Mouse (Mus musculus) macrophage (primary cell): ENCODE data around the gene Arid4b. TPM values are rescaled to one million over a fixed set of nuclear protein-coding genes. Genes with fewer than 3 reads are reported as not detected.

Experiments
- H3K27ac ChIP-seq: fragments of 350-480 bp; formaldehyde crosslinking; 2 replicates; pipeline ENCODE4 v1.9.0; 2021
- H3K36me3 ChIP-seq: fragments of 350-480 bp; formaldehyde crosslinking; 2 replicates; pipeline ENCODE4 v1.9.0; 2021; ENCODE audit errors: inconsistent target
- H3K4me3 ChIP-seq: fragments of 350-480 bp; formaldehyde crosslinking; 2 replicates; pipeline ENCODE4 v1.9.0; 2021; ENCODE audit errors: inconsistent target
- H3K79me2 ChIP-seq: fragments of 350-480 bp; formaldehyde crosslinking; 2 replicates; pipeline ENCODE4 v1.9.0; 2021; ENCODE audit errors: inconsistent target
- WGBS: methylation state at CpG from one replicate; pipeline ENCODE4 v1.1.7; 2026; ENCODE audit warnings: inconsistent platforms; ENCODE audit not compliant: missing documents; 5-methylcytosine and 5-hydroxymethylcytosine counted together
- polyA plus RNA-seq: library from polyadenylated mRNA; stranded (reverse); fragments of 250-400 nt; gene quantifications from 3 replicates; pipeline ENCODE4 v1.2.4, GENCODE M21; 2018; ENCODE audit warnings: inconsistent platforms

The Arid4b gene
- polyA plus RNA-seq, 1 experiment from 2014 or later, result 17.8 TPM

DNA sequence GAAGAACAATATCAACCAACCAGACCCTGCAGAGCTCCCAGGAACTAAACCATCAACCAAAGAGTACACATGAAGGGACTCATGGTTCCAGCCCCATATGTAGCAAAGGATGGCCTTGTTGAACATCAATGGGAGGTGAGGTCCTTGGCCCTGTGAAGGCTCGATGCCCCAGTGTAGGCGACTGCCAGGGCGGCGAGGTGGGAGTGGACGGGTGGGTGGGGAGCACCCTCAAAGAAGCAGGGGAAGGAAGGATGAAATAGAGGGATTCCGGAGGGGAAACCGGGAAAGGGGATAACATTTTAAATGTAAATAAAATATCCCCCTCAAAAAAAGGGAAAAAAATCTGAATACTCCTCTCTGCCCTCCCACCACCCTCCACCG is 24.1 kb upstream of the Arid4b start:
- 5% methylated on average over 8 of the region's 8 CpGs for WGBS
- Histone ChIP-seq H3K4me3 (peak overlapping the region; percentile 65), H3K79me2 (peaks cover 54% of the 10 kb centered on the region), H3K36me3 (no peaks in the 10 kb centered on the region), H3K27ac (peak overlapping the region; percentile 96)

DNA sequence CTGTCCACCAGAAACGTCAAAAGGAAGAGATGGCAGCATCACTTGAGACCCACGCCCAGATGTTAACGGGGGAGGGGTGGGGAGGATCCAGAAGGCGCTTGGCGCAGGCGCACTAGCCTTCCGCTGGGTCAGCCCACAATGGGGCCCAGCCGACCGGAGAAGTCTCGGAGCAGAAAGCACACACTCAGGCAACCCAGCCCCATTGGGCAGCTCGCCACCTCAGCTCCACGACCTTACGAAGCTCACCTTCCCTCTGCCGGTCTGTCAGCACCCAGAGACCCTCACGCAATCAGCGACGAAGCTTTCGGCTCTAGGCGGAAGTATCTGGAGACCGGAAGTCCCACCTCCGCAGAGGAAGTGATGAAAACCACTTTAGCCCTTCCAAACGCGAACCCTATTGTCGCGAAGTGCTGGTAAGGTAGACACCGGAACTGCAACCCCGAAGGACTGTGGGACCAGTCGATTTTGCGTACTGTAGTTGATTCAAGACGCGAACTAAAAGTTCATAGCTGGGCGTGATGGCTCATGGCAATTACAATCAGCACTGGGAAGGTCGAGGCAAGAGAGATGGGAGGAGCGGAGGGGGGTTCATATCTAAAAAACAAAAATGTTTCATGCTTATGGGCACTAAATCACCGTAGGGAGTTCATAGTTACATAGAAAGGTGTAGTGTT is 23.6 kb upstream of the Arid4b start, which contains the start of gene Tbce:
Gene Tbce, minus strand, starts transcription at position 347 of the 674 bp plus-strand sequence.
- Histone ChIP-seq H3K36me3 (no peaks in the 10 kb centered on the region), H3K27ac (peak within 1 kb of the TSS; percentile 96), H3K4me3 (peak within 1 kb of the TSS; percentile 65), H3K79me2 (peaks cover 49% of the 10 kb centered on the region)
- WGBS, result under 1% methylated on average over 35 of the region's 35 CpGs

DNA sequence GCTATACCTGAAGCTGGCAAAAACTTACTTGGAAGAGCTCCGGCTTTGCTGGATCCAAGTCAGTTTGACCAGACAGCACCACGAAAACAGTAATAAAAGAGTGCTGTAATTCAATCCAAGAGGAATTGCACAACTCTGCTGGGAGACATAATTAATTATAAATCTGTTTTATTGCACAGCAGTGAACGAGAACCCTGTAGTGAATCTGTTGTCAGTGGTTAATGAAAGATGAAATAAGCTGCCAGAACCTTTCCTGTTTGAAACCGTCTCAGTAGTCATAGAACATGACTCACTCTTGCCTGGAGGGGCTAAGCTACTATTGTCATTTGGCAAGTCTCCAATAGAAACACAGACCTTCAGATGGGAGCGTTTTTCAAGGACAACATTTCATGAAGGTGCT is 22.8 kb upstream of the Arid4b start:
- WGBS, result 32% methylated on average over 5 of the region's 5 CpGs
- no peaks in the 10 kb centered on the region for H3K36me3 ChIP-seq
- peak overlapping the region; percentile 96 for H3K27ac ChIP-seq
- peaks cover 41% of the 10 kb centered on the region for H3K79me2 ChIP-seq
- peak overlapping the region; percentile 65 for H3K4me3 ChIP-seq

DNA sequence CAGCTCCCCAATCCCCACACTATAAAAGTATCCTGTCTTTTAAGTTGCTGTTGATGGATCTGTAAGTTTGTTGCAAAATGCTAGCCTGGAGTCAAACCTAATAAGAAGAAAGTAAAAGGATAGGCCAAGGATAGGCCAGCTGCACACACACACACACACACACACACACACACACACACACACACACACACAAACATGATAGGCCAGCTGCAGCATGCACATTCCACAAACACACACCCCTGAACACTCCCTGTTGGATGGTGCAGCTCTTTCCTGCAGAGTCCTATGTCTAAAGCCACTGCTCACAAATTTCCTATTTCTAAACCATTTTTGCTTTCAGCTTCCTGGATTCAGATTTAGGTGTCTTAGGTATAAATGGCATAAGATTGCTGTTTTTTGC is 19.2 kb upstream of the Arid4b start:
- H3K36me3 ChIP-seq, result no peaks in the 10 kb centered on the region
- H3K4me3 ChIP-seq, result no peak overlapping the region
- H3K27ac ChIP-seq, result no peak overlapping the region

DNA sequence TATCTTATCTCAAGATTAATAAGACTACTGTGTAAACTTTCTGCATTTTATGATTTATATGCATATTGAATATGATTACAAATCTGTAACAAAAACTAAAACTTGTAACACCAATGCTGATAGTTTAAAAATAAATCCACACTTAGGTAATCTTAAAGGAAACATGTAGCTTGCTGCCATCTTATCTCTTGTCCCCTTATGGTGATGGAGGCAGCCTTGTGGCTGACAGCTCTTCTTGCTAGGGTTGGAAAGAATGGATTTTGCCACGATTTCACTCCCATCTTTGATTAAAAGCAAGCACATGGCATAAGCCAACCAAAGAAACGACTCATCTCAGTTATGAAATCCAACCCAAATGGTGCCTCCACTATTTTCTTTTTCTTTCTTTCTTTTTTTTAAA is 18.5 kb upstream of the Arid4b start:
- Histone ChIP-seq H3K27ac (no peak overlapping the region), H3K36me3 (0 out of 2 replicates have a peak, but pooled peaks cover 6% of the 10 kb centered on the region), H3K79me2 (no peaks in the 10 kb centered on the region), H3K4me3 (no peak overlapping the region)
- 75% methylated on average over 1 of the region's 2 CpGs for WGBS

More for the DNA sequence above, 19.2 kb upstream of the Arid4b start:
- peaks cover 5% of the 10 kb centered on the region for H3K79me2 ChIP-seq

DNA sequence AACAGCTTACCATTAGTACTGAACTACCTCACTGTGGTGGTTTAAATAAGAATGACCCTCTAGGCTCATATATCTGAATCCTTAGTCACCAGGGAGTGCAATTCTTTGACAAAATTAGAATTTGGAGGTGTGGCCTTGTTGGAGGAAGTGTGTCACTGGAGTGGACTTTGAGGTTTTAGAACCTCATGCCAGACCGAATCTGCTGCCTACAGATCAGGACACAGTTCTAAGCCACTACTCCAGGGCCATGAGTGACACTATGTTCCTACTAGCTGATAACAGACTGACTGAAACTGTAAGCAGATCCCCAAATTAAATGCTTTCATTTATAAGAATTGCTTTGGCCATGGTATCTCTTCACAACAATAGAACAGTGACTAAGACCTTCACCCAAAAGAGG is 13.2 kb upstream of the Arid4b start:
- H3K4me3 ChIP-seq, result no peak overlapping the region
- 23% methylated on average over 1 of the region's 1 CpGs for WGBS
- no peak overlapping the region for H3K27ac ChIP-seq
- peaks cover 52% of the 10 kb centered on the region for H3K36me3 ChIP-seq
- no peaks in the 10 kb centered on the region for H3K79me2 ChIP-seq

- H3K4me3 ChIP-seq, result no peak overlapping the region
- peaks cover 49% of the 10 kb centered on the region for H3K79me2 ChIP-seq
- 90% methylated on average over 3 of the region's 3 CpGs for WGBS
- H3K36me3 ChIP-seq, result peaks cover 50% of the 10 kb centered on the region
- H3K27ac ChIP-seq, result no peak overlapping the region
Measured at GRCm38 (mm10) chr13:14056801-14057200, 6.2 kb upstream of the Arid4b start.

DNA sequence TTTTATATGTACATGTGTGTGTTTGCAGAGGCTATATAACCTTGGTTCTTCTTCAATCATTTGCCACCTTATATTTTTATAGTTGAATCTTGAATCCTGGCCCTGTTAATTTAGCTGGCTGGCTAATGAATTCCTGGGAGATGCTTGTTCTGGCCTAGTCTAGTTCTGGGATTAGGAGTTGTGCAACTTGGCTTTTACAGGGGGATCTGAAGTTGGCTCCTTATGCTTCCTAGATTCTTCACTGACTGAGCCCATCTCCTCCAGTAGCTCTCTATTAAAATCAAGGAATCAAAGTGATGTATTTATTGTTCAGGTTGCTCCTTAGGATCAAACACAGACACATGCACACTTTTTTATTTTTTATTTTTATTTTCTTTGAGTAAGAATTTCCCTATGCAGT is 3.5 kb upstream of the Arid4b start:
- H3K36me3 ChIP-seq, result peaks cover 22% of the 10 kb centered on the region; the same call in 1 of the 2 replicates
- H3K79me2 ChIP-seq, result peaks cover 57% of the 10 kb centered on the region
- H3K27ac ChIP-seq, result no peak overlapping the region
- H3K4me3 ChIP-seq, result no peak overlapping the region

- Histone ChIP-seq H3K4me3 (peak overlapping the region; percentile 89), H3K27ac (peak overlapping the region; percentile 71), H3K36me3 (peaks cover 6% of the 10 kb centered on the region; the same call in 1 of the 2 replicates), H3K79me2 (peaks cover 80% of the 10 kb centered on the region)
- 4% methylated on average over 11 of the region's 11 CpGs for WGBS
Measured at GRCm38 (mm10) chr13:14062209-14063012, 621 bp upstream of the Arid4b start.

DNA sequence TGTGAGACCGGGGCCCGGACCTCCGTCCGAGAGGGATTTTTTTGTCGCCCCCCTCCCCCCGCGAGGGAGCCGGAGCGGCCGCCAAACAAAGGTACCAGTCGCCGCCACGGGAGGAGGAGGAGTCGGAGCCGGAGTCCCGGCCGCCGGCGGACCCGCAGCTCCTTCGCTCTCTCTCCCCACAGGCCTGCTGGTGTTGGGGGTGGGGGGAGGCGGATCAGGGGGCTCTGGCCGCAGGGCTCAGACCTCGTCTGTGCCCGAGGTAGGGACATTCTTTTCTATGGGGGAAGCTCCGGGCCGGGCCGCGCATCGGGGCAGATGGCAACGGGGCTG is 875 bp downstream of the Arid4b start:
- 2% methylated on average over 19 of the region's 31 CpGs for WGBS

GRCm38 (mm10) chr13:14064341-14065027 is 1.5 kb downstream of the Arid4b start:
- H3K4me3 ChIP-seq, result peak overlapping the region; percentile 42
- no peaks in the 10 kb centered on the region for H3K36me3 ChIP-seq
- H3K27ac ChIP-seq, result no peak overlapping the region
- 1% methylated on average over 47 of the region's 65 CpGs for WGBS
- peaks cover 79% of the 10 kb centered on the region for H3K79me2 ChIP-seq

More for the DNA sequence above, 875 bp downstream of the Arid4b start:
- H3K79me2 ChIP-seq, result peaks cover 79% of the 10 kb centered on the region
- no peaks in the 10 kb centered on the region for H3K36me3 ChIP-seq
- no peak overlapping the region for H3K27ac ChIP-seq
- peak overlapping the region; percentile 31 for H3K4me3 ChIP-seq

DNA sequence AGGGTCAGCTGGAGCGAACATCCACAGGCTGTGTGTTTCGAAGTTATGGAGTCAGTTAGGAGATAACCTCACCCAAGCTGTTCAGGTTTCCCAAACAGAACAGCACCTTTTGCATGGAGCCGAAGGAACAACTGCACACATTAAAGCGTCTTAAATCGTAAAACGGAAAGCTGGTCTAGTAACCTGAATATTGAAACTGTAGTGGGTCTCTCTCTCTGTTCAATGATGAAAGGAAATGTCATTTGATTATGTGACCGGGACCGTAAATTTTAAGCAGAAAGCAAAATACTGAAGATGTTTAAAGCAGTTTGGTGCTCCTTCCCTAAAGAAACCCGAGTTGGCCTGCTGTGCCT is 2.0 kb downstream of the Arid4b start:
- no peak overlapping the region for H3K27ac ChIP-seq
- WGBS, result 11% methylated on average over 9 of the region's 9 CpGs
- H3K79me2 ChIP-seq, result peaks cover 79% of the 10 kb centered on the region
- H3K36me3 ChIP-seq, result no peaks in the 10 kb centered on the region
- H3K4me3 ChIP-seq, result peak overlapping the region; percentile 42

DNA sequence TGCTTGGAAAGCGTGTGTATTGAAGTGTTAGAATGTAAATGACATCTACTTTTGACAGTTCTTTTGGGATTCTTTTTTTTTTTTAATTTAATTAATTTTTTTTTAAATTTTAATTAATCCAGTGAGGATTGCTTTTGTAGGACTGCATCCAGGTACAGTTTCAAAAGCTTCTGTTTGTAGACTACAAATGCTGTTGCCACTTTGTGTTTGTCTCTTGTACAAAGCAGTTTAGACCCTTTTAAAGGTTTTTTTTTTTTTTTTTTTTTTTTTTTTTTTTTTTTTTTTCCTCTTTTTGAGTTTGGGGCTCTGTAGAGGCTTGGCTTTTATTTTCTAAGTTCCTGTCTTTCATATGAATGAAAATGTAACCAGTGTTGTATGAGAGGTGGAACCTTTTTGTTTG is 2.7 kb downstream of the Arid4b start:
- no peak overlapping the region for H3K4me3 ChIP-seq

GRCm38 (mm10) chr13:14068035-14068434 is 5.0 kb downstream of the Arid4b start:
- Histone ChIP-seq H3K36me3 (no peaks in the 10 kb centered on the region), H3K27ac (no peak overlapping the region), H3K4me3 (no peak overlapping the region), H3K79me2 (peaks cover 83% of the 10 kb centered on the region)

More for the DNA sequence above, 2.7 kb downstream of the Arid4b start:
- H3K27ac ChIP-seq, result no peak overlapping the region
- peaks cover 79% of the 10 kb centered on the region for H3K79me2 ChIP-seq
- H3K36me3 ChIP-seq, result no peaks in the 10 kb centered on the region
- WGBS, result 100% methylated on average over 1 of the region's 1 CpGs

DNA sequence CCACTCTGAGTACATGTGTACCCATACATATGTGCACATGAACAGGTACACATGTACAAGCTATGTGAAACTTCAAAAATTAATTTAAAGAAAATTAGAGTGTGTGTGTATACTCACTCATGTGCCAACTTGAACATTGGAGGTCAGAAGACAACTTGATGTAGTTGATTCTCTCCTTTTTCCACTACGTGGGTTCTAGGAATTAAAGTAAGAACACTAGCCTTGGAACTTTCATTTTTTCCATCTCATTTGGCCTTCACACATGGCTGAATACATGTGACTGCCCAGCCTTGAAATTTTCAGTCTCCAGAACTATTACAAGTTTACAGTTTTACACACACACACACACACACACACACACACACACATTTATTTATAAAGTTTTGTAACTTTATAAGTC is 6.3 kb downstream of the Arid4b start:
- WGBS, result 83% methylated on average over 1 of the region's 1 CpGs
- Histone ChIP-seq H3K4me3 (no peak overlapping the region), H3K27ac (no peak overlapping the region), H3K36me3 (no peaks in the 10 kb centered on the region), H3K79me2 (peaks cover 96% of the 10 kb centered on the region)
